Mouse (Mus musculus): Measurements from ENCODE around the gene Gm4981.

Gene Gm4981

GRCm38 (mm10) chr10:58236613-58237012, at the start of gene Gm4981:
Gene Gm4981 (minus strand): TSS chr10:58236701.
- in situ Hi-C loops (cut with MboI, MseI): loop anchor here (10.0 to 25.0 kb wide), 4 partner anchors 751 to 1774 kb away; no protein-coding TSS in a partner anchor

GRCm38 (mm10) chr10:58282238-58282637, 45.7 kb upstream of the Gm4981 start:
- in situ Hi-C loops (cut with MboI, MseI): loop anchor here in 1 of 2 experiments (25.0 kb wide), 1 partner anchor 1055 kb away; no protein-coding TSS in a partner anchor

- in situ Hi-C loops (cut with MboI, MseI): loop anchor here in 1 of 2 experiments (5.0 kb wide), 2 partner anchors 54 to 516 kb away; no protein-coding TSS in a partner anchor
Observed at GRCm38 (mm10) chr10:58258466-58258865, 22.0 kb upstream of the Gm4981 start.

GRCm38 (mm10) chr10:58255954-58256353, 19.5 kb upstream of the Gm4981 start:
- in situ Hi-C loops (cut with MboI, MseI): loop anchor here in 1 of 2 experiments (5.0 kb wide), 2 partner anchors 56 to 514 kb away; no protein-coding TSS in a partner anchor

GRCm38 (mm10) chr10:58255213-58255892, 18.9 kb upstream of the Gm4981 start, which contains the start of gene Gcc2:
Gene Gcc2 (plus strand): TSS chr10:58255497.
- in situ Hi-C loops (cut with MboI, MseI): loop anchor here in 1 of 2 experiments (5.0 kb wide), 2 partner anchors 57 to 513 kb away; no protein-coding TSS in a partner anchor

- in situ Hi-C loops (cut with MboI, MseI): loop anchor here in 1 of 2 experiments (5.0 kb wide), 2 partner anchors 58 to 512 kb away; no protein-coding TSS in a partner anchor
Observed at GRCm38 (mm10) chr10:58254635-58255175, 18.2 kb upstream of the Gm4981 start.

GRCm38 (mm10) chr10:58249535-58249934, 13.0 kb upstream of the Gm4981 start:
- in situ Hi-C loops (cut with MboI, MseI): loop anchor here (25.0 kb wide), 3 partner anchors 738 to 1787 kb away; no protein-coding TSS in a partner anchor

- in situ Hi-C loops (cut with MboI, MseI): loop anchor here (10.0 to 25.0 kb wide), 4 partner anchors 748 to 1777 kb away; no protein-coding TSS in a partner anchor
Observed at GRCm38 (mm10) chr10:58238984-58239740, 2.7 kb upstream of the Gm4981 start.

- in situ Hi-C loops (cut with MboI, MseI): loop anchor here (5.0 to 25.0 kb wide), 5 partner anchors 383 to 1773 kb away; no protein-coding TSS in a partner anchor
Observed at GRCm38 (mm10) chr10:58234985-58235384, 1.5 kb downstream of the Gm4981 start.

GRCm38 (mm10) chr10:58233740-58234121, 2.8 kb downstream of the Gm4981 start:
- in situ Hi-C loops (cut with MboI, MseI): loop anchor here (5.0 to 25.0 kb wide), 5 partner anchors 381 to 1771 kb away; no protein-coding TSS in a partner anchor

- in situ Hi-C loops (cut with MboI, MseI): loop anchor here (5.0 to 25.0 kb wide), 5 partner anchors 381 to 1771 kb away; no protein-coding TSS in a partner anchor
Observed at GRCm38 (mm10) chr10:58233054-58233739, 3.3 kb downstream of the Gm4981 start.

GRCm38 (mm10) chr10:58232641-58232969, 3.9 kb downstream of the Gm4981 start, which contains the start of gene Duxf3:
Gene Duxf3 (minus strand): TSS chr10:58232675.
- in situ Hi-C loops (cut with MboI, MseI): loop anchor here (5.0 to 25.0 kb wide), 5 partner anchors 380 to 1770 kb away; no protein-coding TSS in a partner anchor

GRCm38 (mm10) chr10:58231779-58232640, 4.5 kb downstream of the Gm4981 start:
- in situ Hi-C loops (cut with MboI, MseI): loop anchor here (5.0 to 25.0 kb wide), 5 partner anchors 380 to 1770 kb away; no protein-coding TSS in a partner anchor

- in situ Hi-C loops (cut with MboI, MseI): loop anchor here (5.0 to 25.0 kb wide), 5 partner anchors 379 to 1769 kb away; no protein-coding TSS in a partner anchor
Observed at GRCm38 (mm10) chr10:58231088-58231487, 5.4 kb downstream of the Gm4981 start.

- in situ Hi-C loops (cut with MboI, MseI): loop anchor here (5.0 to 25.0 kb wide), 5 partner anchors 378 to 1768 kb away; no protein-coding TSS in a partner anchor
Observed at GRCm38 (mm10) chr10:58230021-58230420, 6.5 kb downstream of the Gm4981 start.

- in situ Hi-C loops (cut with MboI, MseI): loop anchor here (10.0 to 25.0 kb wide), 6 partner anchors 697 to 1765 kb away; no protein-coding TSS in a partner anchor
Observed at GRCm38 (mm10) chr10:58227798-58228197, 8.7 kb downstream of the Gm4981 start.

GRCm38 (mm10) chr10:58226357-58226756, 10.1 kb downstream of the Gm4981 start:
- in situ Hi-C loops (cut with MboI, MseI): loop anchor here (10.0 to 25.0 kb wide), 6 partner anchors 698 to 1764 kb away; no protein-coding TSS in a partner anchor

GRCm38 (mm10) chr10:58224827-58225785, 11.4 kb downstream of the Gm4981 start, which contains the start of gene AW822073:
Gene AW822073 (minus strand): TSS chr10:58224930.
- in situ Hi-C loops (cut with MboI, MseI): loop anchor here (5.0 to 25.0 kb wide), 18 partner anchors 373 to 1763 kb away; no protein-coding TSS in a partner anchor
